Mouse (Mus musculus) hindbrain, embryonic 13.5 days (tissue): Measurements from ENCODE around the gene Olfr10. TPM values are rescaled to one million over a fixed set of nuclear protein-coding genes. Genes with fewer than 3 reads are reported as not detected.
A peak's percentile ranks its signal among the peaks of the same experiment; 100 is the strongest.
"Not testable (repeated sequence)": the region's sequence is repeated elsewhere in the genome, so short reads cannot be mapped to it uniquely, and the experiment has no call there.

Experiments used
- ATAC-seq: fragments of 200-750 bp; cut with Nextera tagmentation; 2 replicates; pipeline ENCODE4 v1.8.0; 2017; ENCODE audit warnings: moderate TSS enrichment; ENCODE audit not compliant: low FRiP score
- H3K27ac ChIP-seq: fragments of 300-500 bp; sonication (generic); 2 replicates; pipeline ENCODE4 v1.5.1; 2015; ENCODE audit warnings: inconsistent platforms, mild to moderate bottlenecking, moderate library complexity
- H3K27me3 ChIP-seq: fragments of 300-500 bp; sonication (generic); 2 replicates; pipeline ENCODE4 v1.6.1; 2015; ENCODE audit warnings: mild to moderate bottlenecking, inconsistent platforms
- H3K36me3 ChIP-seq: fragments of 300-500 bp; sonication (generic); 2 replicates; pipeline ENCODE4 v1.6.1; 2015; ENCODE audit warnings: mild to moderate bottlenecking, inconsistent platforms
- H3K4me1 ChIP-seq: fragments of 300-500 bp; sonication (generic); replicated peaks from 2 replicates; pipeline ENCODE4 v1.6.1; 2015; ENCODE audit warnings: inconsistent platforms
- H3K4me2 ChIP-seq: fragments of 300-500 bp; sonication (generic); 2 replicates; pipeline ENCODE4 v1.6.1; 2015; ENCODE audit warnings: inconsistent platforms, mild to moderate bottlenecking, moderate library complexity
- H3K4me3 ChIP-seq: fragments of 300-500 bp; sonication (generic); 2 replicates; pipeline ENCODE4 v1.5.1; 2015; ENCODE audit warnings: mild to moderate bottlenecking, inconsistent platforms
- H3K9ac ChIP-seq: fragments of 300-500 bp; sonication (generic); 2 replicates; pipeline ENCODE4 v1.6.1; 2015; ENCODE audit warnings: mild to moderate bottlenecking, inconsistent platforms
- H3K9me3 ChIP-seq: fragments of 300-500 bp; sonication (generic); 2 replicates; pipeline ENCODE4 v1.6.1; 2016; ENCODE audit warnings: inconsistent platforms
- WGBS: fragments of 180-500 bp; shearing (Covaris S2); methylation state at CpG from one replicate; pipeline ENCODE4 v1.1.7; 2015; 5-methylcytosine and 5-hydroxymethylcytosine counted together
- polyA plus RNA-seq: library from polyadenylated mRNA; unstranded; fragments of >200 nt; fragmentation: Nextera tagmentation; extraction: Ambion mirVana; gene quantifications from 2 replicates; pipeline ENCODE4 v1.2.1, GENCODE M21; 2015

Olfr10 gene
- polyA plus RNA-seq, 1 experiment from 2014 or later = not detected

DNA sequence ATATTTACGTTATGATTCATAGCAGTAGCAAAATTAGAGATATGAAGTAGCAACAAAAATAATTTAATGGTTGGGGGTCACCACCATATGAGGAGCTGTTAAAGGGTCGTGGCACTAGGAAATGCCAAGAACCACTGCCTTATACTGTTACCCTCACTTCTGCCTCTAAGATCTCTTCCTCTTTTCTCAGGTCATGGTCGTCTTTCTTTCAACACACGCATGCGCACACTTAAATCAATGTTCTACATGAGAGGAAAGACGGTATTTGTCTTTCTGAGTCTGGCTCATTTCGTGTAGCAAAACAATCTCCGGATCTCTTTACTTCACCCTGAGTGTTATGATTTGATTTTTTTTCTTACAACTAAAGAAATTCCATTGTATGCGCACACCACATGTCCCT is 34.8 kb upstream of the Olfr10 start:
- Histone ChIP-seq H3K27me3 (no peaks in the 10 kb centered on the region), H3K4me3 (no peak overlapping the region), H3K9me3 (no peaks in the 10 kb centered on the region), H3K9ac (no peak overlapping the region), H3K4me1 (peaks cover 5% of the 10 kb centered on the region), H3K36me3 (0 out of 2 replicates have a peak, but pooled peaks cover 4% of the 10 kb centered on the region), H3K4me2 (no peak overlapping the region), H3K27ac (no peak overlapping the region)
- ATAC-seq = no peak
- WGBS = 96% methylated on average over 9 of the region's 9 CpGs

DNA sequence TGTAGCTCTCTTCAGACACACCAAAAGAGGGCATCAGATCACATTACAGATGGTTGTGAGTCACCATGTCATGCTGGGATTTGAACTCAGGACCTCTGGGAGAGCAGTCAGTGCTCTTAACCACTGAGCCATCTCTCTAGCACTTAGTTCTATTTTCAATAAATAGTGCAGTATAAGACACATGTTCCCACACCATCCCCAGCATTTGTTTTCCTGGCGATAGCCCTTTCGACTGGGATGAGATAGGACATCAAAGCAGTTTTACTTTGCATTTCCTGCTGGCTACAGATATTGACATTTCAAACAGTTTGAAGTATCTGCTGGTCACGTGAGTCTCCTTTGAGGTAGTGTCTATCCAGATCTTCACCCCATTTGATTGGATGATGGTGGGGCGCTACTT is 34.2 kb upstream of the Olfr10 start:
- Histone ChIP-seq H3K4me1 (peaks cover 6% of the 10 kb centered on the region), H3K4me2 (no peak overlapping the region), H3K27me3 (no peaks in the 10 kb centered on the region), H3K27ac (no peak overlapping the region), H3K9me3 (no peaks in the 10 kb centered on the region), H3K36me3 (0 out of 2 replicates have a peak, but pooled peaks cover 4% of the 10 kb centered on the region), H3K4me3 (no peak overlapping the region), H3K9ac (no peak overlapping the region)
- 92% methylated on average over 4 of the region's 4 CpGs for WGBS
- no peak for ATAC-seq

DNA sequence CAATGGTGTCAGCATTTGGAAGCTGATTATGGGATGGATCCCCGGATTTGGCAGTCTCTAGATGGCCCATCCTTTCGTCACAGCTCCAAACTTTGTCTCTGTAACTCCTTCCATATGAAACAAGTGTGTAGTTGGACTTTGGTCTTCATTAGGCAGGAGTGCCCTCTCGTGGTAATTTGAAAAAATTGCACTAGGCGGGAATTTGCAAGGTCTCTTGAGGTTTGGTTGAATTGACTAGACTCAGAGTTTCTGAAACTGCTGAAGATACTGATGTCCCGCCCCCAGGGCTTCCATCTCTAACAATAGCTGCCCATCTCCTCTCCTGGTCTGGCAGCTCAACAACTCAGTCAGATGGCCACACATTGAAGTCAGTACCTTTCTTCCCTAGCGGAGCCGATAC is 33.2 kb upstream of the Olfr10 start:
- H3K4me2 ChIP-seq = no peak overlapping the region
- no peak overlapping the region for H3K9ac ChIP-seq
- ATAC-seq = no peak
- no peaks in the 10 kb centered on the region for H3K27me3 ChIP-seq
- peaks cover 9% of the 10 kb centered on the region for H3K4me1 ChIP-seq
- H3K4me3 ChIP-seq = no peak overlapping the region
- WGBS = 31% methylated on average over 7 of the region's 7 CpGs
- no peak overlapping the region for H3K27ac ChIP-seq
- no peaks in the 10 kb centered on the region for H3K9me3 ChIP-seq
- H3K36me3 ChIP-seq = 0 out of 2 replicates have a peak, but pooled peaks cover 4% of the 10 kb centered on the region

DNA sequence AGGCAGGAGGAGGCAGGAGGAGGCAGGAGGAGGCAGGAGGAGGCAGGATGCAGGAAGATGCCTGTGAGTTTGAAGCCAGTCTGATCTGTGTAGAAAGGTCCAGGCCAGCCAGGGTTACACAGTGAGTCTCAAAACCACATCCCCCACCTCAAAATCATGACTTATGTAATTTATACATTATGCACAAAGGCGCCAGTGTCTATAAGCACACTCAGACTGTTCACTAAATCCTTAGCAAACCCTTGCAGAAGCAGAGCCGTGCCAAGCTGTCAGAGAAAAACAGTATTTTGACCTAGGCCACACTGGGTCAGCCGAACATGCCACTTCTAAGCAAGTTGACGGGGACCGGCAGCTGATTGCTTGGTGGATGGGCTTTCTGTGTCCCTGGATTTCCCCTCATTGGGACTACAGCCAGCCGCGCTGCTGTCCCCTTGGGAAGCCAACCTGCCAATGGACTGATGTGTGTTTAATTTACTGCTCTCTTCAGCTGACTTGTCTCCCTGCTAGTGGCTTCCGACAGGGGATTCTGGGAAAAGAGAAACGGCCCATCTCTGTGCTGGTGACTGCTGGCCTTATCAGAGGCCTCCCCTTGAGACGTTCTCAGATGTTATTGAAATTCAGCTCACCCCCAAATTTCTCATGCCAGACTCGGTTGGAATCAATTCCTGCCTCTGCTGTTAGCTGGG is 30.6 kb upstream of the Olfr10 start:
- peaks cover 9% of the 10 kb centered on the region for H3K4me1 ChIP-seq
- no peaks in the 10 kb centered on the region for H3K9me3 ChIP-seq
- no peak overlapping the region for H3K4me2 ChIP-seq
- peak overlapping the region; percentile 49 for H3K9ac ChIP-seq
- no peak overlapping the region for H3K4me3 ChIP-seq
- peak; percentile 65 for ATAC-seq
- no peaks in the 10 kb centered on the region for H3K27me3 ChIP-seq
- peak overlapping the region; percentile 35; the same call in 1 of the 2 replicates for H3K27ac ChIP-seq
- no peaks in the 10 kb centered on the region for H3K36me3 ChIP-seq
- 53% methylated on average over 11 of the region's 11 CpGs for WGBS

DNA sequence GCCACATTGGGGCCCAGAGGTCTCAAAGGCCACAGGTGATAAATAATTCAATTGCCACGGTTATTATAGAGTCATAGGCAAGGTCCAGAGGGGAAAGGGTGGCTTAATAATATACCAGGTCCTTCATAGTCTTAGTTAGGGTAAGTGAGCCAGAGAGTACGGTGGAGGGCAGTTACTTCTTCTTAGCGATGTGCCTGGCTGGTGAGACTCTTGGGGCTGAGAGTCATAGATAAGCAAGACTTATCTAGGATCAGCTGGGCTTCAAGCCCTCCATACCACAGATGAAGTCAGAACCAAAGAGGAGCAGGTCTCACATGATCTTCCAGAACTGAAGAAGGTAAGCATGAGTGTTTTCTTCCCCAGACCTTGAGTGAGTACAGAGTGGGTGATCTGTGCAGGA is 26.3 kb upstream of the Olfr10 start, which contains the start of gene Olfr1393:
Olfr1393 (plus strand) TSS at position 83 of the 400 bp plus-strand sequence.
- Histone ChIP-seq H3K4me1 (peaks cover 9% of the 10 kb centered on the region), H3K9me3 (no peaks in the 10 kb centered on the region), H3K27ac (no peak within 1 kb of the TSS), H3K4me2 (no peak within 1 kb of the TSS), H3K9ac (no peak within 1 kb of the TSS), H3K4me3 (no peak within 1 kb of the TSS), H3K27me3 (no peaks in the 10 kb centered on the region), H3K36me3 (no peaks in the 10 kb centered on the region)
- no peak for ATAC-seq
- WGBS = 90% methylated on average over 3 of the region's 3 CpGs

DNA sequence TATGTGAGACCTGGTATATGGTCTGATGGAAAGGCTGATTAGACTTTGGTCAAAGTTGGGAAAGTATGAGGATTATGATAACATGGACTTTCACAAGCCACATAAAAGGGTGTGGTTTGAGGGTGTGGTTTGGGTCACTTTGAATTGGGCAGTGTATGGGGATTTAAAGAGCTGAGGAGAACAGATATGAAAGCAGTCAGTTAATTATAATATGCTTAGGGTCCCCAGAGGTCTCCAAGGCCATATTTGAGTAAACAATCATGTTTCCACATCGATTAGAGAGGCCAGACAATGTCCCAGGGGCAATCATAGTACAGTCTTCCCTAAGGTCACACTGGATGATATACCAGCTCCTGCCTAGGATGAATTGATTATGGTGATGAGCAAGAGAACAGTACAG is 19.6 kb upstream of the Olfr10 start, which contains the start of gene Olfr1392:
Olfr1392 (plus strand) TSS at position 301 of the 400 bp plus-strand sequence.
- H3K27me3 ChIP-seq, H3K9ac ChIP-seq, H3K27ac ChIP-seq, ATAC-seq, H3K4me1 ChIP-seq, H3K9me3 ChIP-seq, H3K36me3 ChIP-seq, H3K4me2 ChIP-seq, H3K4me3 ChIP-seq: not testable (repeated sequence)
- WGBS = 75% methylated on average over 1 of the region's 1 CpGs

DNA sequence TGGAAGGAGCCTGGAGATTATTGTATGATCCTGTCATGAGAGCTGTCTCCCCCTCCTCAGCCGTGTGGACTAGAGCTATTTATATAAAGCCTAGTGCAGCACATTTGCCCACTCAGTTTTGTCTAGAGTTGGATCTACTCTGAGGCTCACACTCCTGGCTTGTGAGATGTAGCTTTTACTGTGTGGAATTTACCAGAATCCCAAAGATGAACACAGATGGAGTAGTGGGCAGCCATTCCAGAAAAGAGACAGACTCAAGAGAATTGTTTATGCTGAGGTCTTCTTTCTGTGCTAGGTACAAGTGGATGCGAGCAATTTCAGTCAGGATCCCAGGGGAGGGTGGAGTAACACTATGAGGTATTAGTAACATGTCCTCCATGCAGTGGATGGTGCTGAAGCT is 17.3 kb upstream of the Olfr10 start:
- Histone ChIP-seq H3K9ac (no peak overlapping the region), H3K36me3 (no peaks in the 10 kb centered on the region), H3K4me3 (no peak overlapping the region), H3K4me2 (no peak overlapping the region), H3K9me3 (no peaks in the 10 kb centered on the region), H3K27me3 (no peaks in the 10 kb centered on the region), H3K27ac (no peak overlapping the region), H3K4me1 (no peaks in the 10 kb centered on the region)
- 85% methylated on average over 2 of the region's 2 CpGs for WGBS
- no peak for ATAC-seq

DNA sequence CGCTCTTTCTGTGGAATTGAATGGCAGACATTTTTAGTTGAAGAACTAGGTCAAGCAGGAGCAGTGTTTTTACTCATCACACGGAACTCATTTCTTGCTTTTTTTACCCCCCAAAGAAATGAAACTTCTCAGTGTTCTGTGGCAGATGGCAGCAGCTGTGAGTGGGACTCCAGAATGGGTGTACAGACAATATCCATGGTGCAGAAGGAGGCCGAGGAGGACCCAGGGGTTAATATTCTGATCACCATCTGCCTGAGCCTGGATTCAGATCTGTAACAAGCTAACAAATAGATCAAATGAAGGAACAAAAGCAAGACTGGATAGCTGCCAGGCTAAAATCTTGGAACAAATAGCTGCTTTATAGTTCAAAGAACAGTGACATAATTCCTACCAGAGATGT is 11.8 kb upstream of the Olfr10 start:
- 57% methylated on average over 3 of the region's 3 CpGs for WGBS
- Histone ChIP-seq H3K9me3 (no peaks in the 10 kb centered on the region), H3K4me3 (no peak overlapping the region), H3K27ac (no peak overlapping the region), H3K4me1 (no peaks in the 10 kb centered on the region), H3K9ac (no peak overlapping the region), H3K36me3 (no peaks in the 10 kb centered on the region), H3K4me2 (no peak overlapping the region), H3K27me3 (no peaks in the 10 kb centered on the region)
- no peak for ATAC-seq

DNA sequence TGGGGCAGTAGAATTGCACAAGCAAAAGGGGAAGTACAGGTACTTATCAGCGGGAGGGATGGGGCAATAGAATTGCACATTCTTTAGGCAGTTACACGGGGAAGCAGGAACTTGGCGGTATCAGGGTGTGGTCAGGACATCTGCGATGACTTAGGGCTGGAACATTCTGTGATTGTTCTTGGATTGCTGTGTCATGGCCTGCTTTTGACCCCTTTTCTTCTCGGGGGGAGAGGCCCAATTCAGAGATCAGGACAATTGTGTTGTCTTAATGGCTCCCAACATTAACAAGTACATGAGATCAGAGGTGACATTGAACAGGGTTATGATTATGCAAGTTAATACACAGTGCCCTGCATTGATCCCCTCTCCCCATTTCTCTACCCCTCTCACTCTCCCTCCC is 4.0 kb downstream of the Olfr10 start:
- not testable (repeated sequence) for H3K27me3 ChIP-seq, H3K4me1 ChIP-seq, ATAC-seq, H3K4me3 ChIP-seq, H3K9ac ChIP-seq, H3K4me2 ChIP-seq, H3K27ac ChIP-seq, H3K36me3 ChIP-seq, H3K9me3 ChIP-seq
- 83% methylated on average over 5 of the region's 5 CpGs for WGBS

DNA sequence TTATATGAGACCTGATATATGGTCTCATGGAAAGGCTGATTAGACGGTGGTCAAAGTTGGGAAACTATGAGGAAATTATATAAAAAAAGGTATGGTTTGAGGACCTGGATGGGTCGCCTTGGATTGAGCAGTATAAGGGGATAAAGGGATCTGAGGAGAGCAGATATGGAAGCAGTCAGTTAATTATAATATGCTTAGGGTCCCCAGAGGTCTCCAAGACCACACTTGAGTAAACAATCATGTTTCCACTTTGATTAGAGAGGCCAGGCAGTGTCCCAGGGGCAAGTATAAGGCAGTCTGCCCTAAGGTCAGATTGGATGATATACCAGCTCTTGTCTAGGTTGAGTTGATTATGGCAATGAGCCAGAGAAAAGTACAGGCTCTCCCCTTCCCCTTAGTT is 17.9 kb downstream of the Olfr10 start, which contains the start of gene Olfr1391:
Olfr1391 (plus strand) TSS at position 301 of the 400 bp plus-strand sequence.
- Histone ChIP-seq H3K9me3 (no peaks in the 10 kb centered on the region), H3K36me3 (no peaks in the 10 kb centered on the region), H3K27ac (no peak within 1 kb of the TSS), H3K4me2 (no peak within 1 kb of the TSS), H3K27me3 (no peaks in the 10 kb centered on the region), H3K4me1 (no peaks in the 10 kb centered on the region), H3K4me3 (no peak within 1 kb of the TSS), H3K9ac (no peak within 1 kb of the TSS)
- WGBS = 84% methylated on average over 2 of the region's 2 CpGs
- no peak for ATAC-seq

DNA sequence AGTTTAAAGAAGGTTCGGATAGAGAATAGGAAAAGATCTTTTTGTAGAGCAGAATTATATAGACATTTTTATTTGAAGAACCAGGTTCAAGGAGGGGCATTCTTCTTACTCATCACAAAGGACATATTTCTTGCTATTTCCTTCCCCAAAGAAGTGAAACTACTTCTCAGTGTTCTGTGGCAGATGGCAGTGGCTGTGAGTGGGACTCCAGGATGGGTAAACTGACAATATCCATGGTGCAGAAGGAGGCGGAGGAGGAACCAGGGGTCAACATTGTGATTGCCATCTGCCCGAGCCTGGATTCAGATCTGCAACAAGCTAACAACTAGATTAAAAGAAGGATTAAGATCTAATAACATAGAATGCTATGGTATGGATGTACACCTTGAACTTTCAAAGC is 22.2 kb downstream of the Olfr10 start:
- Histone ChIP-seq H3K4me3 (no peak overlapping the region), H3K36me3 (no peaks in the 10 kb centered on the region), H3K9me3 (no peaks in the 10 kb centered on the region), H3K27me3 (no peaks in the 10 kb centered on the region), H3K27ac (no peak overlapping the region), H3K4me2 (no peak overlapping the region), H3K9ac (no peak overlapping the region), H3K4me1 (no peaks in the 10 kb centered on the region)
- ATAC-seq = no peak
- WGBS = 93% methylated on average over 3 of the region's 3 CpGs

DNA sequence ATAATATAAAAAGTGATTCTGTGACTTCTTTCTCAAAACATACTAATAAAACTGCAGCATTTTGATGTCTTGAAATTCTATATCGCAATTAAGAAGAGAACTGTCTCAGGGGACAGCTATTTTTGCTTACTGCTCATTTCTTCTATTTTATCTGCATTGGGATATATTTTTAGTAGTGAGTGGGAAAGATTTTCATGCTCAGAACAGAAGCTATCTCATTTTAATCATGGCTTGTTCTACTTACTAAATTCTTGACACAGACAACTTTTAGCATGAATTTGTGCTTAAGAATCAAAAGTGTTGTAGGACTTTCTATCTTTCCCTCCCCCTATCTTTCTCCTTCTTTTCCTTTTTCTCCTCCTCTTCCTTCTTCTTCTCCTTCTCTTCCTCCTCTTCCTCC is 25.1 kb downstream of the Olfr10 start:
- H3K27me3 ChIP-seq = no peaks in the 10 kb centered on the region
- H3K4me1 ChIP-seq = no peaks in the 10 kb centered on the region
- no peaks in the 10 kb centered on the region for H3K36me3 ChIP-seq
- H3K4me2 ChIP-seq = no peak overlapping the region
- no peak overlapping the region for H3K27ac ChIP-seq
- no peaks in the 10 kb centered on the region for H3K9me3 ChIP-seq
- WGBS = 76% methylated on average over 1 of the region's 1 CpGs
- H3K4me3 ChIP-seq = no peak overlapping the region
- no peak overlapping the region for H3K9ac ChIP-seq
- no peak for ATAC-seq

DNA sequence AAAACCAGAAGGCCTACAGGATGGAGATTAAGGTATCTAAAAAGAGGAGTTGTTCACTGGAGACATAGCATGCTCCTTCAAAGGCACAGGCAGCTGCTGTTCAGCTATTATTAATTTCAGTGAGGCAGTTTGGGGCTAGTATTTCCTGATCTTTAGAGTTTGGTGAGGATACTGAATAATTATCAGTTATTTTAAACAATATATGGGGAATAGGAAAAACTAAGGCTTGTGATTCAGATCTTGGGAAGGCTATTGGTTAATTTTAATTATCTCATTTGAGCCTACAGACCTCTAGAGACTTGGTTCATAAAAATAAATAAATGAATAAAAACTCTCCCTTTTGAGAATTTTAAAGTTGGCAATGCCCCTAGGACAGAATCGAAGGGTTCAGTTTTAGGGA is 30.3 kb downstream of the Olfr10 start, which contains the start of gene Olfr1390:
Olfr1390 (plus strand) TSS at position 301 of the 400 bp plus-strand sequence.
- WGBS = 84% methylated on average over 1 of the region's 1 CpGs
- H3K27ac ChIP-seq = no peak within 1 kb of the TSS

More for the DNA sequence above, 30.3 kb downstream of the Olfr10 start, which contains the start of gene Olfr1390:
- Histone ChIP-seq H3K9me3 (no peaks in the 10 kb centered on the region), H3K27me3 (no peaks in the 10 kb centered on the region), H3K36me3 (no peaks in the 10 kb centered on the region), H3K4me3 (no peak within 1 kb of the TSS), H3K4me1 (no peaks in the 10 kb centered on the region), H3K4me2 (no peak within 1 kb of the TSS), H3K9ac (no peak within 1 kb of the TSS)
- no peak for ATAC-seq
